Mouse (Mus musculus) heart, adult 10 weeks (tissue): ENCODE measurements around the gene Tcte3. TPM values are rescaled to one million over a fixed set of nuclear protein-coding genes. Genes with fewer than 3 reads are reported as not detected.

Experiments
- polyA plus RNA-seq: library from polyadenylated mRNA; stranded (reverse); fragments of 350-450 nt; fragmentation: Illumina TruSeq; extraction: RNeasy Lipid Tissue Mini Kit (QIAGEN cat#74804); gene quantifications from one replicate; pipeline ENCODE4 v1.2.3, GENCODE M21; 2014; ENCODE audit warnings: low read depth, low replicate concordance

Tcte3 gene
- polyA plus RNA-seq, result not detected

DNA sequence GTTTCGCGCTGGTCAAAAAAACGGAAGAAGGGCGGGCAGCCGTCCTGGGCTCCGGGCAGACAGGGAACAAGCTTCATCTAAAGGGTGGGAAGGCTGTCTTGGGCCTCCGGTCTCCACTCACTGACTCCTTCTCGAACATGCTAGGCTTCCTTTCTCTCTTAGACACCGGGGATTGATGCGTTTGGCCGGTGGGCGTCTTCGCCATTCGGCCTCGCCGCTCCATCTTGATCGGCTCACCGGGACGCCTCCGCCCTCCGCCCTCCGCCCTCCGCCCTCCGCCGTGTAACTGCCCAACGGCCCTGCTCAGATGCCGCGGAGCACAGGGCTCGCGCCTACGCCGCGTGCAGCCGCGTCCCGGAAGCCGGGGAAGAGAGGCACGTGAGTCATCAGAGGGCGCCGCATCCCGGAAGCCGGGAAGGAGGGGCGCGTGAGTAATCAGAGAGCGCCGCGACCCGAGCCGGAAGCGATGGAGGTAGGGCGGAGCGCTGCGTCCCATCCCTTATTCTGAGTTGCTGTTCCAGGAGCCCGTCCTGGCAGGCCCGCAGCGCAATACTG is at the start of gene Tcte3, which contains the start of the genes Ermard and Gm3448:
TSS of gene Tcte3 (minus strand) at position 314 of the 555 bp plus-strand sequence.
TSS of gene Ermard (plus strand) at position 34 of the 555 bp plus-strand sequence.
TSS of gene Gm3448 (minus strand) at position 363 of the 555 bp plus-strand sequence.

DNA sequence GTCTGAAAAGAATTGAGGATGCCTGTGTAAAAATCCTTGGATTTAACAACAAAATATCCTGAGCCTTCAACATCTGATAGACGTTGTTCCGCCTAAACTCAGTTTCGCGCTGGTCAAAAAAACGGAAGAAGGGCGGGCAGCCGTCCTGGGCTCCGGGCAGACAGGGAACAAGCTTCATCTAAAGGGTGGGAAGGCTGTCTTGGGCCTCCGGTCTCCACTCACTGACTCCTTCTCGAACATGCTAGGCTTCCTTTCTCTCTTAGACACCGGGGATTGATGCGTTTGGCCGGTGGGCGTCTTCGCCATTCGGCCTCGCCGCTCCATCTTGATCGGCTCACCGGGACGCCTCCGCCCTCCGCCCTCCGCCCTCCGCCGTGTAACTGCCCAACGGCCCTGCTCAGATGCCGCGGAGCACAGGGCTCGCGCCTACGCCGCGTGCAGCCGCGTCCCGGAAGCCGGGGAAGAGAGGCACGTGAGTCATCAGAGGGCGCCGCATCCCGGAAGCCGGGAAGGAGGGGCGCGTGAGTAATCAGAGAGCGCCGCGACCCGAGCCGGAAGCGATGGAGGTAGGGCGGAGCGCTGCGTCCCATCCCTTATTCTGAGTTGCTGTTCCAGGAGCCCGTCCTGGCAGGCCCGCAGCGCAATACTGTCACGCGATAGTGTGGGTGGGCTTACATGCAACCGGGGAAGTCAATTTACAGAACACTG is 31.4 kb downstream of the Tcte3 start, which contains the start of gene Gm3435:
TSS of gene Gm3435 (plus strand) at position 471 of the 708 bp plus-strand sequence.

DNA sequence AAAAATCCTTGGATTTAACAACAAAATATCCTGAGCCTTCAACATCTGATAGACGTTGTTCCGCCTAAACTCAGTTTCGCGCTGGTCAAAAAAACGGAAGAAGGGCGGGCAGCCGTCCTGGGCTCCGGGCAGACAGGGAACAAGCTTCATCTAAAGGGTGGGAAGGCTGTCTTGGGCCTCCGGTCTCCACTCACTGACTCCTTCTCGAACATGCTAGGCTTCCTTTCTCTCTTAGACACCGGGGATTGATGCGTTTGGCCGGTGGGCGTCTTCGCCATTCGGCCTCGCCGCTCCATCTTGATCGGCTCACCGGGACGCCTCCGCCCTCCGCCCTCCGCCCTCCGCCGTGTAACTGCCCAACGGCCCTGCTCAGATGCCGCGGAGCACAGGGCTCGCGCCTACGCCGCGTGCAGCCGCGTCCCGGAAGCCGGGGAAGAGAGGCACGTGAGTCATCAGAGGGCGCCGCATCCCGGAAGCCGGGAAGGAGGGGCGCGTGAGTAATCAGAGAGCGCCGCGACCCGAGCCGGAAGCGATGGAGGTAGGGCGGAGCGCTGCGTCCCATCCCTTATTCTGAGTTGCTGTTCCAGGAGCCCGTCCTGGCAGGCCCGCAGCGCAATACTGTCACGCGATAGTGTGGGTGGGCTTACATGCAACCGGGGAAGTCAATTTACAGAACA is 62.8 kb downstream of the Tcte3 start, which contains the start of the genes 9030025P20Rik and Gm3417:
TSS of gene 9030025P20Rik (plus strand) at position 107 of the 677 bp plus-strand sequence.
TSS of gene Gm3417 (minus strand) at position 429 of the 677 bp plus-strand sequence.

Other genes starting within 250 kb of the Tcte3 start
- gene Wdr27, start 98.3 kb downstream of the Tcte3 start, polyA plus RNA-seq, result 1.2 TPM
- 16.8 TPM for gene 1600012H06Rik, start 98.3 kb downstream of the Tcte3 start, polyA plus RNA-seq
- gene Phf10, start 80.2 kb downstream of the Tcte3 start, polyA plus RNA-seq, result 49.5 TPM
- 6.4 TPM for gene 9030025P20Rik, start 63.0 kb downstream of the Tcte3 start, polyA plus RNA-seq
- not detected for gene Gm3417, start 62.7 kb downstream of the Tcte3 start, polyA plus RNA-seq
- 3.4 TPM for gene Gm3435, start 31.3 kb downstream of the Tcte3 start, polyA plus RNA-seq
- 34.4 TPM for gene Ermard, start 280 bp downstream of the Tcte3 start, polyA plus RNA-seq
- gene Gm3448, start within 50 bp of the Tcte3 start, polyA plus RNA-seq, result 0.52 TPM